Mouse (Mus musculus): ENCODE data around the gene Abcg5.
A peak's percentile ranks its signal among the peaks of the same experiment; 100 is the strongest.

Abcg5 gene

GRCm38 (mm10) chr17:84682734-84683717 lies at the start of gene Abcg5:
TSS of gene Abcg5 (minus strand) at chr17:84683011.
- DNase-seq: no peak

- DNase-seq: no peak
Measured at GRCm38 (mm10) chr17:84732612-84733011, 49.8 kb upstream of the Abcg5 start.

GRCm38 (mm10) chr17:84731361-84731760 lies 48.5 kb upstream of the Abcg5 start:
- no peak for DNase-seq

GRCm38 (mm10) chr17:84729140-84729539 lies 46.3 kb upstream of the Abcg5 start:
- DNase-seq: no peak

- DNase-seq: no peak
Measured at GRCm38 (mm10) chr17:84728201-84728911, 45.5 kb upstream of the Abcg5 start.

GRCm38 (mm10) chr17:84725163-84725562 lies 42.4 kb upstream of the Abcg5 start:
- no peak for DNase-seq

GRCm38 (mm10) chr17:84724028-84724427 lies 41.2 kb upstream of the Abcg5 start:
- DNase-seq: no peak

GRCm38 (mm10) chr17:84719105-84719504 lies 36.3 kb upstream of the Abcg5 start:
- no peak for DNase-seq

GRCm38 (mm10) chr17:84717416-84717815 lies 34.6 kb upstream of the Abcg5 start:
- DNase-seq: no peak

- no peak for DNase-seq
Measured at GRCm38 (mm10) chr17:84716252-84716872, 33.6 kb upstream of the Abcg5 start.

GRCm38 (mm10) chr17:84714930-84715329 lies 32.1 kb upstream of the Abcg5 start:
- no peak for DNase-seq

GRCm38 (mm10) chr17:84713563-84714164 lies 30.9 kb upstream of the Abcg5 start:
- no peak for DNase-seq

- peak; percentile 13 for DNase-seq
Measured at GRCm38 (mm10) chr17:84709403-84709851, 26.6 kb upstream of the Abcg5 start.

GRCm38 (mm10) chr17:84708818-84709217 lies 26.0 kb upstream of the Abcg5 start:
- no peak for DNase-seq

- DNase-seq: peak; percentile 54
Measured at GRCm38 (mm10) chr17:84707407-84707806, 24.6 kb upstream of the Abcg5 start.

GRCm38 (mm10) chr17:84698727-84699126 lies 15.9 kb upstream of the Abcg5 start:
- DNase-seq: peak; percentile 59

GRCm38 (mm10) chr17:84696537-84696936 lies 13.7 kb upstream of the Abcg5 start:
- DNase-seq: no peak

- no peak for DNase-seq
Measured at GRCm38 (mm10) chr17:84693741-84694140, 10.9 kb upstream of the Abcg5 start.

- DNase-seq: no peak
Measured at GRCm38 (mm10) chr17:84690111-84690510, 7.3 kb upstream of the Abcg5 start.

- no peak for DNase-seq
Measured at GRCm38 (mm10) chr17:84689316-84689715, 6.5 kb upstream of the Abcg5 start.

GRCm38 (mm10) chr17:84688834-84689233 lies 6.0 kb upstream of the Abcg5 start:
- no peak for DNase-seq

- DNase-seq: no peak
Measured at GRCm38 (mm10) chr17:84687994-84688393, 5.2 kb upstream of the Abcg5 start.

- no peak for DNase-seq
Measured at GRCm38 (mm10) chr17:84685286-84685685, 2.5 kb upstream of the Abcg5 start.
